Mouse (Mus musculus) stomach, embryonic 16.5 days (tissue): ENCODE data around the gene Mib2. TPM values are rescaled to one million over a fixed set of nuclear protein-coding genes. Genes with fewer than 3 reads are reported as not detected.
"Not testable (repeated sequence)": the region's sequence is repeated elsewhere in the genome, so short reads cannot be mapped to it uniquely, and the experiment has no call there.

Source experiments
- ATAC-seq: fragments of 200-750 bp; cut with Nextera tagmentation; 2 replicates; pipeline ENCODE4 v1.8.0; 2017; ENCODE audit warnings: moderate number of reproducible peaks, moderate TSS enrichment; ENCODE audit not compliant: insufficient read depth, low FRiP score
- H3K27ac ChIP-seq: fragments of 300-500 bp; sonication (generic); 2 replicates; pipeline ENCODE4 v1.5.1; 2014; ENCODE audit warnings: low read length
- H3K27me3 ChIP-seq: fragments of 300-500 bp; sonication (generic); 2 replicates; pipeline ENCODE4 v1.6.1; 2014; ENCODE audit warnings: low read length, control low read depth, mixed read lengths; ENCODE audit not compliant: control insufficient read depth, insufficient read depth
- H3K36me3 ChIP-seq: fragments of 300-500 bp; sonication (generic); 2 replicates; pipeline ENCODE4 v1.6.1; 2014; ENCODE audit warnings: low read length; ENCODE audit not compliant: control insufficient read depth, insufficient read depth
- H3K4me1 ChIP-seq: fragments of 300-500 bp; sonication (generic); 2 replicates; pipeline ENCODE4 v1.6.1; 2014; ENCODE audit warnings: low read length, control low read depth, mixed read lengths; ENCODE audit not compliant: control insufficient read depth, insufficient read depth
- H3K4me2 ChIP-seq: fragments of 300-500 bp; sonication (generic); 2 replicates; pipeline ENCODE4 v1.6.1; 2014; ENCODE audit warnings: low read depth, low read length, mixed read lengths
- H3K4me3 ChIP-seq: fragments of 300-500 bp; sonication (generic); replicated peaks from 2 replicates; pipeline ENCODE4 v1.5.1; 2014; ENCODE audit warnings: mild to moderate bottlenecking, low read length
- H3K9ac ChIP-seq: fragments of 300-500 bp; sonication (generic); 2 replicates; pipeline ENCODE4 v1.6.1; 2014; ENCODE audit warnings: low read length
- H3K9me3 ChIP-seq: fragments of 300-500 bp; sonication (generic); replicated peaks from 2 replicates; pipeline ENCODE4 v1.6.1; 2016; ENCODE audit warnings: low read length, control low read depth; ENCODE audit not compliant: control insufficient read depth
- WGBS: fragments of 180-500 bp; shearing (Covaris S2); extraction: QIAGEN DNeasy Blood & Tissue Kit; methylation state at CpG from one replicate; pipeline ENCODE4 v1.1.7; 2014; 5-methylcytosine and 5-hydroxymethylcytosine counted together
- polyA plus RNA-seq: library from polyadenylated mRNA; unstranded; fragments of >200 nt; fragmentation: Nextera tagmentation; extraction: Ambion mirVana; gene quantifications from 2 replicates; pipeline ENCODE4 v1.2.1, GENCODE M21; 2015

Mib2 gene
- polyA plus RNA-seq, 1 experiment from 2014 or later, result 23.3 TPM

GRCm38 (mm10) chr4:155675991-155676390 is 7.0 kb upstream of the Mib2 start:
- no peak overlapping the region for H3K27ac ChIP-seq
- H3K27me3 ChIP-seq, result no peaks in the 10 kb centered on the region
- H3K9ac ChIP-seq, result no peak overlapping the region
- no peak overlapping the region for H3K4me3 ChIP-seq
- H3K4me2 ChIP-seq, result no peak overlapping the region
- no peaks in the 10 kb centered on the region for H3K36me3 ChIP-seq
- ATAC-seq, result no peak
- WGBS, result 79% methylated on average over 2 of the region's 2 CpGs
- no peaks in the 10 kb centered on the region for H3K4me1 ChIP-seq
- H3K9me3 ChIP-seq, result no peaks in the 10 kb centered on the region

- Histone ChIP-seq H3K9me3 (no peaks in the 10 kb centered on the region), H3K4me3 (no peak overlapping the region), H3K27ac (no peak overlapping the region), H3K4me2 (no peak overlapping the region), H3K27me3 (no peaks in the 10 kb centered on the region), H3K36me3 (no peaks in the 10 kb centered on the region), H3K9ac (no peak overlapping the region), H3K4me1 (peaks cover 11% of the 10 kb centered on the region)
- 53% methylated on average over 2 of the region's 2 CpGs for WGBS
- ATAC-seq, result no peak
Observed at GRCm38 (mm10) chr4:155672082-155672481, 3.1 kb upstream of the Mib2 start.

GRCm38 (mm10) chr4:155670236-155670635 is 1.2 kb upstream of the Mib2 start:
- not testable (repeated sequence) for H3K4me3 ChIP-seq, H3K9ac ChIP-seq, H3K36me3 ChIP-seq, H3K4me2 ChIP-seq, H3K27me3 ChIP-seq, ATAC-seq, H3K27ac ChIP-seq, H3K9me3 ChIP-seq
- WGBS, result 68% methylated on average over 4 of the region's 4 CpGs
- H3K4me1 ChIP-seq, result peaks cover 11% of the 10 kb centered on the region

GRCm38 (mm10) chr4:155669598-155670075 is 639 bp upstream of the Mib2 start:
- no peak for ATAC-seq
- Histone ChIP-seq H3K36me3 (no peaks in the 10 kb centered on the region), H3K4me1 (peaks cover 11% of the 10 kb centered on the region), H3K9me3 (no peaks in the 10 kb centered on the region), H3K27me3 (no peaks in the 10 kb centered on the region), H3K9ac (peak overlapping the region; percentile 59), H3K27ac (peak overlapping the region; percentile 20; the same call in 1 of the 2 replicates), H3K4me2 (peak overlapping the region; percentile 57), H3K4me3 (peak overlapping the region; percentile 84)
- 2% methylated on average over 8 of the region's 8 CpGs for WGBS

- H3K9me3 ChIP-seq, result no peaks in the 10 kb centered on the region
- H3K27me3 ChIP-seq, result no peaks in the 10 kb centered on the region
- no peak overlapping the region; the same call in 1 of the 2 replicates for H3K27ac ChIP-seq
- no peak overlapping the region for H3K4me3 ChIP-seq
- no peak overlapping the region for H3K9ac ChIP-seq
- H3K4me2 ChIP-seq, result no peak overlapping the region
- no peaks in the 10 kb centered on the region for H3K36me3 ChIP-seq
- ATAC-seq, result no peak
- H3K4me1 ChIP-seq, result peaks cover 11% of the 10 kb centered on the region
Observed at GRCm38 (mm10) chr4:155666903-155667302, 2.1 kb downstream of the Mib2 start.

- WGBS, result 71% methylated on average over 12 of the region's 12 CpGs
- Histone ChIP-seq H3K9me3 (no peaks in the 10 kb centered on the region), H3K27me3 (no peaks in the 10 kb centered on the region), H3K4me3 (no peak overlapping the region), H3K27ac (no peak overlapping the region), H3K9ac (no peak overlapping the region), H3K4me2 (no peak overlapping the region), H3K36me3 (no peaks in the 10 kb centered on the region), H3K4me1 (no peaks in the 10 kb centered on the region)
- ATAC-seq, result peak; percentile 34; the same call in 1 of the 2 replicates
Observed at GRCm38 (mm10) chr4:155660641-155661040, 8.4 kb downstream of the Mib2 start.

- WGBS, result 89% methylated on average over 10 of the region's 10 CpGs
- H3K4me1 ChIP-seq, result peaks cover 14% of the 10 kb centered on the region
- no peak overlapping the region for H3K27ac ChIP-seq
- no peak for ATAC-seq
- H3K9ac ChIP-seq, result no peak overlapping the region
- no peaks in the 10 kb centered on the region; the same call in 1 of the 2 replicates for H3K27me3 ChIP-seq
- no peaks in the 10 kb centered on the region for H3K9me3 ChIP-seq
- no peak overlapping the region for H3K4me2 ChIP-seq
- H3K36me3 ChIP-seq, result no peaks in the 10 kb centered on the region
- H3K4me3 ChIP-seq, result no peak overlapping the region
Observed at GRCm38 (mm10) chr4:155658961-155659360, 10.0 kb downstream of the Mib2 start.

GRCm38 (mm10) chr4:155656214-155656751 is 12.7 kb downstream of the Mib2 start:
- Histone ChIP-seq H3K9ac (no peak overlapping the region), H3K4me3 (no peak overlapping the region), H3K4me1 (peaks cover 36% of the 10 kb centered on the region), H3K4me2 (no peak overlapping the region), H3K9me3 (no peaks in the 10 kb centered on the region), H3K36me3 (peaks cover 2% of the 10 kb centered on the region; the same call in 1 of the 2 replicates), H3K27me3 (peaks cover 3% of the 10 kb centered on the region; the same call in 1 of the 2 replicates), H3K27ac (no peak overlapping the region)
- WGBS, result 89% methylated on average over 13 of the region's 13 CpGs
- no peak for ATAC-seq

GRCm38 (mm10) chr4:155654456-155655298 is 14.3 kb downstream of the Mib2 start:
- Histone ChIP-seq H3K27me3 (peaks cover 3% of the 10 kb centered on the region; the same call in 1 of the 2 replicates), H3K27ac (peak overlapping the region; percentile 86)
- WGBS, result 2% methylated on average over 52 of the region's 52 CpGs

More at GRCm38 (mm10) chr4:155654456-155655298, 14.3 kb downstream of the Mib2 start:
- peak; percentile 63 for ATAC-seq
- Histone ChIP-seq H3K4me1 (peaks cover 38% of the 10 kb centered on the region), H3K36me3 (peaks cover 16% of the 10 kb centered on the region), H3K4me3 (peak overlapping the region; percentile 56), H3K9me3 (no peaks in the 10 kb centered on the region), H3K4me2 (peak overlapping the region; percentile 86), H3K9ac (peak overlapping the region; percentile 77)
